Mouse (Mus musculus) macrophage (primary cell): Measurements from ENCODE around the gene Cts8. TPM values are rescaled to one million over a fixed set of nuclear protein-coding genes. Genes with fewer than 3 reads are reported as not detected.

Experiments
- H3K27ac ChIP-seq: fragments of 350-480 bp; formaldehyde crosslinking; 2 replicates; pipeline ENCODE4 v1.9.0; 2021
- H3K36me3 ChIP-seq: fragments of 350-480 bp; formaldehyde crosslinking; 2 replicates; pipeline ENCODE4 v1.9.0; 2021; ENCODE audit errors: inconsistent target
- H3K4me3 ChIP-seq: fragments of 350-480 bp; formaldehyde crosslinking; 2 replicates; pipeline ENCODE4 v1.9.0; 2021; ENCODE audit errors: inconsistent target
- H3K79me2 ChIP-seq: fragments of 350-480 bp; formaldehyde crosslinking; 2 replicates; pipeline ENCODE4 v1.9.0; 2021; ENCODE audit errors: inconsistent target
- WGBS: methylation state at CpG from one replicate; pipeline ENCODE4 v1.1.7; 2026; ENCODE audit warnings: inconsistent platforms; ENCODE audit not compliant: missing documents; 5-methylcytosine and 5-hydroxymethylcytosine counted together
- polyA plus RNA-seq: library from polyadenylated mRNA; stranded (reverse); fragments of 250-400 nt; gene quantifications from 3 replicates; pipeline ENCODE4 v1.2.4, GENCODE M21; 2018; ENCODE audit warnings: inconsistent platforms
- total RNA-seq, 78 experiments: library from RNA; depleted of rRNA; stranded (reverse); fragments of 250-400 nt; gene quantifications; 1 replicate in 9 of 78; 2 replicates in 24 of 78; 3 replicates in 43 of 78; 4 replicates in 2 of 78; pipeline ENCODE4 v1.2.4; 2018; ENCODE audit warnings: inconsistent platforms in 56 of 78

The Cts8 gene
- not detected for total RNA-seq (2018; cell fraction: chromatin; rRNA removed)
- total RNA-seq (2018; cell fraction: cytosol; rRNA removed): not detected
- total RNA-seq (2018; cell fraction: nucleus; rRNA removed): not detected
- not detected in 3 replicates for polyA plus RNA-seq

DNA sequence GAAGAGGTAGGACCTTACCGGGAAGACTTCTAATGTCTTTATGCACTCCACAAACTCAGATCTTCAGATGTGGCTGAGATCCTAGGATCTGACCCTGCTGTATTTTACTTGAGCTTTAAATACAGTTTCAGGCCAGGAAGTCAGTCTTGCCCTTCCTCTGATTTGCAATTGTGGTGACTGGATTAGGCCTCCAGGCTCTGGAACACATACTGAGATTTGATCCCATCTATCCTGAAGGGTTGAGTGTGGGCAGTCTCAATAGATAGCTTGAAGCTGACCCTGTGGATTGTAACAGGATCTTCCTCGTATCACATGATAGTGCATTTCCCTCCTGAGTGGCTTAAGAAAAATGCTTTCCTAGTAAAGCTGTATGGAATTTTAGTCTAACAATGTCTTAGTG lies at the start of gene Cts8:
TSS of gene Cts8 (minus strand) at position 101 of the 400 bp plus-strand sequence.
- H3K36me3 ChIP-seq: no peaks in the 10 kb centered on the region
- no peak within 1 kb of the TSS for H3K27ac ChIP-seq
- WGBS: 89% methylated on average over 2 of the region's 2 CpGs
- H3K79me2 ChIP-seq: no peaks in the 10 kb centered on the region
- no peak within 1 kb of the TSS for H3K4me3 ChIP-seq

DNA sequence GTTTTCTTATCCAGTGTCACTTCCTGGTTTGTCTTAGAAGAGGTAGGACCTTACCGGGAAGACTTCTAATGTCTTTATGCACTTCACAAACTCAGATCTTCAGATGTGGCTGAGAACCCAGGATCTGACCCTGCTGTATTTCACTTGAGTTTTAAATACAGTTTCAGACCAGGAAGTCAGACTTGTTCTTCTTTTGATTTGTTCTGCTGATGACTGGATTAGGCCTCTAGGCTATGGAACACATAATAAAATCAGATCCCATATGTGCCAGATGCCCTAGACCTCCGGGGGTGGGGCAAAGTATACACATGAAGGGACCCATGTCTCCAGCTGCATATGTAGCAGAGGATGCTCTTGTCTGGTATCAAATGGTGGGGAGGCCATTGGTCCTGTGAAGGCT lies 33.6 kb upstream of the Cts8 start, which contains the start of gene Gm49398:
TSS of gene Gm49398 (minus strand) at position 101 of the 400 bp plus-strand sequence.
- 76% methylated on average over 2 of the region's 2 CpGs for WGBS

DNA sequence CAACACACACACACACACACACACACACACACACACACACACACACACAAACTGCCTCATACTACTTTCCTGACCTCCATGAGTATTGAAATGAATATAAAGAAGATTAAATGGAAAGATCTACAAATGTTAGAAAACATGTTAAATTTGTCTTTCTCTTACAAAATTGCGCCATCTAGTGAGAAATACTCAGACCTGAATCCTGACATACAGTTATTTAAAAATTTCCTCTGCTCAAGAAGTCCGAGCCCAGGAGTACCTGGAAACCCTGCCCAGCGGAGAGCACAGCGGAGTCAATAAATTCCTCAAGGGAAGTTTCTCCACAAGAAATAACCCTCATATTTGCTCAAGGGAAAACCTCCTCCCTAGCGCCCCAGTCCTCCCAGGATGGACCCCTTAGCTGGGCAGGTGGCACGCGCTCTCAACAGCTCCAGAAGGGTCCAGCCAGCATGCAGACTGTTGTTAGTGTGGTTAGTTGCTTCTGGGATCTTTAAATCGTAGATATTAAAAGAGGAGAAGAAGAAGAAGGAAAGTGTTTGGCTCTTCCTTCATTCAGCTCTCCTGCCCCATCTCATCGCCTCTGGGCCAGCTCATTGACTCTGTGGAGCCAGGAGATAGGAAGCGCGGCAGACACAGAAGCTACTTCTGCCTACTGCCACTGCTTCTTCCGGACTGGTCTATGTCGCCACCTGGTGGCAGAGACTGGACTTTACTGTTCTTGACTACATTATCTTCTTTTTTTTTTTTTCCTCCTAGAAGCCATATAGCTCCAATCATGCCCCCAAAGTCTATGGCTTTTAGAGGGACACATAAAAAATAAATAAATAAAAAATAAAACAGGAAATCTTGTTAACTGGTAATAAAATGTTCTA lies 13.8 kb downstream of the Cts8 start:
- Histone ChIP-seq H3K27ac (no peak overlapping the region), H3K36me3 (no peaks in the 10 kb centered on the region), H3K4me3 (no peak overlapping the region), H3K79me2 (no peaks in the 10 kb centered on the region)
- WGBS: 39% methylated on average over 13 of the region's 13 CpGs

More for the DNA sequence above, 33.6 kb upstream of the Cts8 start, which contains the start of gene Gm49398:
- Histone ChIP-seq H3K79me2 (no peaks in the 10 kb centered on the region), H3K36me3 (no peaks in the 10 kb centered on the region), H3K4me3 (no peak within 1 kb of the TSS), H3K27ac (no peak within 1 kb of the TSS)

DNA sequence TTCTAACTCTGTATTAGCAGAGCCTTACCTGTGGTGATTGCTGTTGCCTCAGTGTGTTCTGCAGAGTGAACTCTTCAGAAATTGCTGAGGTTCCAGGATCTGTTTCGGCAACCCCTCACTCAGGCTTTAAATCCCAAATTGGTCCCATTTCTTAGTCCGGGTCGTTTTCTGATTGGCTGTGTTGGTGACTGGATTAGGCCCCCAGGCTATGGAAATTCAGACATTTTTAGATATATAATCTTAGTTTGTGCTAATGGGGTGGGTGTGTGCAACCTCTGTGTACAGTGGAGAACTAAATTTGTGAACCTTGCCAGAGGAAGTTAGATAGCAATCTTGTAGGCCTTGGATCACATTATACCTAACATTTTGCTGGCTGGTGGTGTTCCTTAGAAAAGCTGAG lies 51.8 kb downstream of the Cts8 start, which contains the start of gene Cts6:
TSS of gene Cts6 (minus strand) at position 101 of the 400 bp plus-strand sequence.
- 97% methylated on average over 3 of the region's 3 CpGs for WGBS

More for the DNA sequence above, 51.8 kb downstream of the Cts8 start, which contains the start of gene Cts6:
- no peaks in the 10 kb centered on the region for H3K79me2 ChIP-seq
- no peak within 1 kb of the TSS for H3K4me3 ChIP-seq
- no peak within 1 kb of the TSS for H3K27ac ChIP-seq
- H3K36me3 ChIP-seq: no peaks in the 10 kb centered on the region

Other genes with a start within 250 kb of the Cts8 start
- not detected in 3 replicates for gene Ctsj, start 249.4 kb downstream of the Cts8 start, polyA plus RNA-seq
- not detected in 3 replicates for gene Ctsq, start 214.7 kb downstream of the Cts8 start, polyA plus RNA-seq
- gene Ctsr, start 91.1 kb downstream of the Cts8 start, polyA plus RNA-seq: not detected in 3 replicates
- gene Cts6, start 51.9 kb downstream of the Cts8 start, polyA plus RNA-seq: not detected in 3 replicates
- not detected in 3 replicates for gene Gm49398, start 33.5 kb upstream of the Cts8 start, polyA plus RNA-seq
- gene Cts7, start 102.8 kb upstream of the Cts8 start, polyA plus RNA-seq: not detected in 3 replicates